Mouse (Mus musculus): ENCODE results near the gene Lsm8. TPM values are rescaled to one million over a fixed set of nuclear protein-coding genes. Genes with fewer than 3 reads are reported as not detected.

Lsm8 gene
- polyA plus RNA-seq, 1 experiment from 2014 or later: 133 TPM

DNA sequence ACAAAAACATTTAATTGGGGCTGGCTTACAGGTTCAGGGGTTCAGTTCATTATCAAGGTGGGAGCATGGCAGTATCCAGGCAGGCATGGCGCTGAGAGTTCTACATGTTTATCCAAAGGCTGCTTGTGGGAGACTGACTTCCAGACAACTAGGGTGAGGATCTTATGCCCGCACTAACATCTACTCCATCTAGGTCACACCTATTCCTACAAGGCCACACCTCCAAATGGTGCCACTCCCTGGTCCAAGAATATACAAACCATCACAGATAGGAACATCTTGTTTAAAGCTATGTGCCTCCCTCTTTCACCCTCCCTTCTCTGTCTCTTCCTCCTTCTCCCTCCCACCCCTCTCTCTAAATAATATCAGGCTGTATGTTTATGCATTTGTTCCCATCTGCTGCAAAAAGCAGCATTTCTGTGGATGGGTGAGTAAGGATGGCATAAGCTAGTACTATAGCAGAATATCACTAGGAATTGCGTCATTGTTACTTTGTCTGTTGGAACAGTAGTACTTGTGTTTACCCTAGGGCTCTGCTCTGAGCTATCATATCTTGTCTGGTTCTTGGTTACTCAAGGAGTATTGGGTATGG, 8.2 kb downstream of the Lsm8 start:
- Histone ChIP-seq H3K9ac (no peak overlapping the region), H3K27ac (replicated peaks) (no peak overlapping the region), H3K4me1 (no peaks in the 10 kb centered on the region), H3K4me2 (no peak overlapping the region), H3K4me3 (no peak overlapping the region), H3K36me3 (peaks cover 70% of the 10 kb centered on the region), H3K27me3 (replicated peaks) (no peaks in the 10 kb centered on the region), H3K9me3 (0 out of 2 replicates have a peak, but pooled peaks cover 6% of the 10 kb centered on the region)
- ATAC-seq (ENCODE audit: extremely low read depth, insufficient number of reproducible peaks, low FRiP score, low TSS enrichment): no peak
- 92% methylated on average over 3 of the region's 3 CpGs for WGBS

- H3K4me1 ChIP-seq: no peaks in the 10 kb centered on the region
- 86% methylated on average over 8 of the region's 8 CpGs for WGBS
- H3K4me2 ChIP-seq: no peak within 1 kb of the TSS
- no peak for ATAC-seq (ENCODE audit: extremely low read depth, insufficient number of reproducible peaks, low FRiP score, low TSS enrichment)
- H3K27me3 ChIP-seq (replicated peaks): no peaks in the 10 kb centered on the region
- H3K27ac ChIP-seq (replicated peaks): no peak within 1 kb of the TSS
- 0 out of 2 replicates have a peak, but pooled peaks cover 7% of the 10 kb centered on the region for H3K9me3 ChIP-seq
- no peak within 1 kb of the TSS for H3K4me3 ChIP-seq
- H3K36me3 ChIP-seq: no peaks in the 10 kb centered on the region
- H3K9ac ChIP-seq: no peak within 1 kb of the TSS
Observed at GRCm38 (mm10) chr6:18866018-18866417, 17.6 kb downstream of the Lsm8 start, which contains the start of gene Ankrd7. Gene Ankrd7, plus strand, starts transcription at chr6:18866318.

GRCm38 (mm10) chr6:18889030-18889429, 40.7 kb downstream of the Lsm8 start:
- H3K27me3 ChIP-seq (replicated peaks): no peaks in the 10 kb centered on the region
- no peak for ATAC-seq (ENCODE audit: extremely low read depth, insufficient number of reproducible peaks, low FRiP score, low TSS enrichment)
- H3K27ac ChIP-seq (replicated peaks): no peak overlapping the region
- H3K4me3 ChIP-seq: no peak overlapping the region
- H3K9ac ChIP-seq: no peak overlapping the region
- WGBS: 61% methylated on average over 2 of the region's 2 CpGs
- no peaks in the 10 kb centered on the region for H3K4me1 ChIP-seq
- no peak overlapping the region for H3K4me2 ChIP-seq
- H3K9me3 ChIP-seq: no peaks in the 10 kb centered on the region
- H3K36me3 ChIP-seq: no peaks in the 10 kb centered on the region

- Histone ChIP-seq H3K4me1 (no peaks in the 10 kb centered on the region), H3K9me3 (no peaks in the 10 kb centered on the region), H3K4me2 (no peak overlapping the region), H3K36me3 (no peaks in the 10 kb centered on the region), H3K27ac (replicated peaks) (no peak overlapping the region), H3K27me3 (replicated peaks) (no peaks in the 10 kb centered on the region), H3K9ac (no peak overlapping the region), H3K4me3 (no peak overlapping the region)
- no peak for ATAC-seq (ENCODE audit: extremely low read depth, insufficient number of reproducible peaks, low FRiP score, low TSS enrichment)
Observed at GRCm38 (mm10) chr6:18894142-18894541, 45.8 kb downstream of the Lsm8 start.

Other genes with a start within 250 kb of the Lsm8 start
- gene Ankrd7, start 17.7 kb downstream of the Lsm8 start, polyA plus RNA-seq (2015; fragmentation: Nextera tagmentation; extraction: Ambion mirVana): not detected in 2 replicates